Mouse (Mus musculus) effector memory CD4-positive, alpha-beta T cell, adult 5 months (primary cell): ENCODE results near the gene Anapc13. TPM values are rescaled to one million over a fixed set of nuclear protein-coding genes. Genes with fewer than 3 reads are reported as not detected.

Experiments used
- polyA plus RNA-seq: library from polyadenylated mRNA; unstranded; fragments of 100-300 nt; shearing (Covaris generic); gene quantifications from one replicate; pipeline ENCODE4 v1.2.1, GENCODE M21; 2017

The Anapc13 gene
- 55.4 TPM for polyA plus RNA-seq

GRCm38 (mm10) chr9:102625983-102626838, at the start of gene Anapc13, which contains the start of gene Cep63:
Gene Anapc13 (plus strand): TSS chr9:102626296.
Gene Cep63 (minus strand): TSS chr9:102626534.

Other genes starting within 250 kb of the Anapc13 start
- gene Ky, start 120.5 kb upstream of the Anapc13 start, polyA plus RNA-seq, result not detected
- gene Cep63, start 238 bp downstream of the Anapc13 start, polyA plus RNA-seq, result 38.7 TPM
- gene Amotl2, start 90.4 kb downstream of the Anapc13 start, polyA plus RNA-seq, result 1.7 TPM
- 18.4 TPM for gene Ryk, start 208.6 kb downstream of the Anapc13 start, polyA plus RNA-seq